Mouse (Mus musculus) heart, postnatal 0 days (tissue): ENCODE results near the gene Wfdc21. TPM values are rescaled to one million over a fixed set of nuclear protein-coding genes. Genes with fewer than 3 reads are reported as not detected.

Experiments used
- ATAC-seq: fragments of 200-750 bp; cut with Nextera tagmentation; 2 replicates; pipeline ENCODE4 v1.8.0; 2017; ENCODE audit warnings: low read depth, moderate number of reproducible peaks, moderate library complexity; ENCODE audit not compliant: insufficient read depth
- DNase-seq: peaks from one replicate; pipeline ENCODE4 v3.0.0-alpha.2; 2016; ENCODE audit warnings: low spot score
- H3K27ac ChIP-seq: fragments of 300-500 bp; sonication (generic); 2 replicates; pipeline ENCODE4 v1.5.1; 2014; ENCODE audit warnings: low read depth, mild to moderate bottlenecking
- H3K27me3 ChIP-seq: fragments of 300-500 bp; sonication (generic); 2 replicates; pipeline ENCODE4 v1.6.1; 2014; ENCODE audit warnings: low read length, mixed read lengths; ENCODE audit not compliant: control insufficient read depth, insufficient read depth
- H3K36me3 ChIP-seq: fragments of 300-500 bp; sonication (generic); replicated peaks from 2 replicates; pipeline ENCODE4 v1.6.1; 2014; ENCODE audit warnings: low read length, mixed read lengths; ENCODE audit not compliant: control insufficient read depth, insufficient read depth
- H3K4me1 ChIP-seq: fragments of 300-500 bp; sonication (generic); 2 replicates; pipeline ENCODE4 v1.6.1; 2014; ENCODE audit warnings: antibody characterized with exemption; ENCODE audit not compliant: control insufficient read depth, insufficient read depth
- H3K4me2 ChIP-seq: fragments of 300-500 bp; sonication (generic); 2 replicates; pipeline ENCODE4 v1.6.1; 2014; ENCODE audit warnings: low read depth, mild to moderate bottlenecking, low read length, moderate library complexity
- H3K4me3 ChIP-seq: fragments of 300-500 bp; sonication (generic); 2 replicates; pipeline ENCODE4 v1.5.1; 2014; ENCODE audit warnings: low read depth, low read length
- H3K9ac ChIP-seq: fragments of 300-500 bp; sonication (generic); replicated peaks from 2 replicates; pipeline ENCODE4 v1.6.1; 2014; ENCODE audit warnings: low read depth, low read length, mixed read lengths
- H3K9me3 ChIP-seq: fragments of 300-500 bp; sonication (generic); replicated peaks from 2 replicates; pipeline ENCODE4 v1.6.1; 2016; ENCODE audit warnings: low read length; ENCODE audit not compliant: control insufficient read depth
- CTCF ChIP-seq: IDR thresholded peaks from 2 replicates; pipeline ENCODE4 v1.5.1; 2016; ENCODE audit warnings: antibody characterized with exemption, control low read depth, low read depth
- EP300 ChIP-seq: IDR thresholded peaks from 2 replicates; pipeline ENCODE4 v1.6.1; 2016; ENCODE audit warnings: antibody characterized with exemption, low read depth
- WGBS: fragments of 180-500 bp; shearing (Covaris S2); extraction: QIAGEN DNeasy Blood & Tissue Kit; methylation state at CpG from one replicate; pipeline ENCODE4 v1.1.7; 2014; 5-methylcytosine and 5-hydroxymethylcytosine counted together
- polyA plus RNA-seq: library from polyadenylated mRNA; unstranded; fragments of >200 nt; fragmentation: Nextera tagmentation; extraction: Ambion mirVana; gene quantifications from 2 replicates; pipeline ENCODE4 v1.2.1, GENCODE M21; 2015
- total RNA-seq: library from RNA; depleted of rRNA; stranded (reverse); fragments of >200 nt; gene quantifications from 2 replicates; pipeline ENCODE4 v1.2.3, GENCODE M21; 2014; ENCODE audit warnings: low replicate concordance

The Wfdc21 gene
- total and polyA plus RNA-seq, 2 experiments from 2014 or later, result 0.82 TPM; not detected in 1

- no peak overlapping the region for H3K9ac ChIP-seq
- no peaks in the 10 kb centered on the region for H3K27me3 ChIP-seq
- no peak overlapping the region for H3K4me2 ChIP-seq
- DNase-seq, result no peak
- no peaks in the 10 kb centered on the region for H3K36me3 ChIP-seq
- no peak for TF ChIP-seq CTCF
- no peaks in the 10 kb centered on the region for H3K4me1 ChIP-seq
- ATAC-seq, result no peak
- no peaks in the 10 kb centered on the region for H3K9me3 ChIP-seq
- WGBS, result 76% methylated on average over 6 of the region's 6 CpGs
- H3K4me3 ChIP-seq, result no peak overlapping the region
- no peak overlapping the region for H3K27ac ChIP-seq
Observed at GRCm38 (mm10) chr11:83717042-83717665, 29.6 kb upstream of the Wfdc21 start.

DNA sequence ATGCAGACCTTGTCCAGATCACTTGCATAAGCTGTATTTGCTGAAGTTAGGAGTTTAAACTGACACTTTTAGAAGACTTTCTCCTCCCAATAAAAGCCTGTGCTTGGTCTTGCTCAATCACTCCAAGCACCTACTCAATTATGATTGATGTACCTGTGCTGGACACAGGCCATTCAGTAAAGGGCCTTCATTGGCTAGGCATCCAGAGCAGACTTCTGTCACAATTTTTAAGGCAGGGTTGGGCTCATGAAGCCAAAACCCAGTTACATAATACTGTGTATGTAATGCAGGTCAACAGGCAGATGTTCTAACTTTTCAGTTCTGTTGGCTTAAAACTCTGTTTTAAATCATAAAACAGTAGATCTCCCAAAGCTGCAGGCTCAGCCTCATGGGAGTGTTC is 26.0 kb upstream of the Wfdc21 start:
- H3K27ac ChIP-seq, result no peak overlapping the region
- H3K9me3 ChIP-seq, result no peaks in the 10 kb centered on the region
- DNase-seq (no peak), ATAC-seq (no peak)
- no peaks in the 10 kb centered on the region for H3K27me3 ChIP-seq
- TF ChIP-seq EP300 (no peak), CTCF (no peak)
- H3K9ac ChIP-seq, result no peak overlapping the region
- no peaks in the 10 kb centered on the region for H3K36me3 ChIP-seq
- no peak overlapping the region for H3K4me3 ChIP-seq
- H3K4me2 ChIP-seq, result no peak overlapping the region
- no peaks in the 10 kb centered on the region for H3K4me1 ChIP-seq

DNA sequence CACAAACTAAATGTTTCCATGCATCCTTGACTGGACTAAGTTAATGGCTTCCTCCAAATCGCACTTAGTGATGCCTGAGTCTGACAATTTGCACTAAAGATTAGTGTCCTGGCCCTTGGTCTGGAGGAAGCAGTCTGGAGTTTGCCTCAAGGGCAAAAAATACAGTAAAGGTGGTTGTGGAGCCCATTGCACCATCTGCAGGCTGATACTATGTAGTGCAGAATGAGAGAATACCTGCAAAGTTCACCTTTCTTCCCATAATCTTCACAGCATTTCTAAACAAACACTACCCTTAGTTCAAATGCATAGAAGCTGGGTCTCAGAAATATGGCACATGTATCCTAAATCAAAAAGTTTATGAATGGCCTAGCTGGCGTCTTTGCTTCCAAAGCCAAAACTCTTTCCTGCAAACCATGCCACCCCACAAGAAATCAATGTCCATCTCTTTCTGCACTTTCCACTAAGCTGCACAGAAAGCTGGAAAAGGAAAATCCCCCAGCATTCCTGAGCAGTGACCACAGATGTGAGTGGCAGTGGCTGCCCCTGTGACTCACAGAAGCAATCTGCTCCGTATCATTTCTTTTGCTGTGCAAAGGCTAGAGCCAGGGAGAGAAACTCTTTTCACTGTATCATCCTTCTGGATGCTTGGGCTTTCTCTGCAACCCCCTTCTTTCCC is 17.8 kb upstream of the Wfdc21 start:
- Histone ChIP-seq H3K4me2 (no peak overlapping the region), H3K27ac (no peak overlapping the region), H3K4me1 (no peaks in the 10 kb centered on the region), H3K4me3 (no peak overlapping the region), H3K27me3 (no peaks in the 10 kb centered on the region), H3K36me3 (no peaks in the 10 kb centered on the region), H3K9me3 (0 out of 2 replicates have a peak, but pooled peaks cover 2% of the 10 kb centered on the region), H3K9ac (no peak overlapping the region)
- ATAC-seq, result no peak
- 55% methylated on average over 3 of the region's 3 CpGs for WGBS
- TF ChIP-seq CTCF, result peak; percentile 35
- no peak for TF ChIP-seq EP300
- DNase-seq, result peak; percentile 23

DNA sequence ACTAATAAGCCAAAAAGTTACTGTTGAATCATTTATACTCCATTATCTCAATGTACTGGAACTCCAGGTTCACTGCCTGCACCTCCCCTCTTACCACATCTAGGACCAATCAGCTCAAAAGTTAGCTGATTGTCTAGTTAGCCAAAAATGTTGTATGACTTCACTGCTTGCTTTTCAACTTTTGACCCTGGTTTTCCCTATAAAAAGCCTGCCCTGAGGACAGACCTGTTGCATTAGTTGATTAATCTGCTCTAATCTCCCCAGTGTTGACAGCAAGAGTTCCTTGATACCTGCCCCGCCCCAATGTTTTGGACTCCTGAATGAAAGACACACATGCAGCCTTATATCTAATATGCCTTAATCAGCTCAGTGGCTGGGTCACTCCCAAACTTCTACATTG is 15.6 kb upstream of the Wfdc21 start:
- WGBS, result 72% methylated on average over 1 of the region's 1 CpGs
- TF ChIP-seq CTCF (no peak), EP300 (no peak)
- Histone ChIP-seq H3K27me3 (no peaks in the 10 kb centered on the region), H3K9me3 (0 out of 2 replicates have a peak, but pooled peaks cover 5% of the 10 kb centered on the region), H3K36me3 (no peaks in the 10 kb centered on the region), H3K4me1 (no peaks in the 10 kb centered on the region), H3K4me3 (no peak overlapping the region), H3K27ac (no peak overlapping the region), H3K9ac (no peak overlapping the region), H3K4me2 (no peak overlapping the region)
- DNase-seq (no peak), ATAC-seq (no peak)

DNA sequence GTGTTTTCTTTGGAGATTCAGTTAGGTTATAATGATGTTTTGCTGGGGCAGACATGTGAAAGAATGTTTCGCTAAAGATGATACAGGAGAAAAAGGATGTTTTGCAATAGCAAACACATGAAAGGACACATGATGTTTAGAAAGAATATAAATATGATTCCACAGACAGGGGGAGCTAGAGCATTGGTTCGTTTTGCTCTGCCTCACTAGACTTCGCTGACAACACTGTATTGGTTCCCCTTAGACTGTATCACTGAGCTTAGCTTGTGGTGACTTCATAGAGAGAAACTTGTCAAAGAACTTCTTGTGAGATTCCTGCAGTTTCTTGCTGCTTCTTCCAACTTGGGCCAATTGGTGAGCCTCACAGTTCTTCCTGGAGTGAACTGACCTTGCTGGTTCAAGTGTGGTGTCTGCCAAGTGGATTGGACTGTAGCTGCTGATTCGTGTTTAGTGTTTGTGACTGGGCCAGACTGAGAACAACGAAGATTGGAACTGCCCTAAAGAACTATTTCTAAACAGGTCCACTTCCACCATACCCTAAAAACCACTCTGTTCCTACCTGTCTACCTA is 13.6 kb upstream of the Wfdc21 start:
- ATAC-seq (no peak), DNase-seq (no peak)
- Histone ChIP-seq H3K27ac (no peak overlapping the region), H3K4me1 (no peaks in the 10 kb centered on the region), H3K4me3 (no peak overlapping the region), H3K4me2 (no peak overlapping the region), H3K9me3 (0 out of 2 replicates have a peak, but pooled peaks cover 5% of the 10 kb centered on the region), H3K27me3 (no peaks in the 10 kb centered on the region), H3K9ac (no peak overlapping the region), H3K36me3 (no peaks in the 10 kb centered on the region)
- TF ChIP-seq EP300, result no peak
- no peak for TF ChIP-seq CTCF
- 70% methylated on average over 5 of the region's 5 CpGs for WGBS
